Mouse (Mus musculus) neural tube, embryonic 12.5 days (tissue): ENCODE data around the gene Egfl7. TPM values are rescaled to one million over a fixed set of nuclear protein-coding genes. Genes with fewer than 3 reads are reported as not detected.

Experiments used
- ATAC-seq: fragments of 200-750 bp; cut with Nextera tagmentation; 2 replicates; pipeline ENCODE4 v1.8.0; 2017; ENCODE audit warnings: low read depth, mild to moderate bottlenecking, moderate TSS enrichment, moderate library complexity; ENCODE audit not compliant: low FRiP score
- H3K27ac ChIP-seq: fragments of 300-500 bp; sonication (generic); 2 replicates; pipeline ENCODE4 v1.5.1; 2016
- H3K27me3 ChIP-seq: fragments of 300-500 bp; sonication (generic); replicated peaks from 2 replicates; pipeline ENCODE4 v1.6.1; 2016; ENCODE audit warnings: mild to moderate bottlenecking
- H3K36me3 ChIP-seq: fragments of 300-500 bp; sonication (generic); 2 replicates; pipeline ENCODE4 v1.6.1; 2016; ENCODE audit warnings: mild to moderate bottlenecking
- H3K4me1 ChIP-seq: fragments of 300-500 bp; sonication (generic); 2 replicates; pipeline ENCODE4 v1.6.1; 2016
- H3K4me2 ChIP-seq: fragments of 300-500 bp; sonication (generic); replicated peaks from 2 replicates; pipeline ENCODE4 v1.6.1; 2016; ENCODE audit warnings: mild to moderate bottlenecking
- H3K4me3 ChIP-seq: fragments of 300-500 bp; sonication (generic); 2 replicates; pipeline ENCODE4 v1.5.1; 2016
- H3K9ac ChIP-seq: fragments of 300-500 bp; sonication (generic); 2 replicates; pipeline ENCODE4 v1.6.1; 2016; ENCODE audit warnings: mild to moderate bottlenecking
- H3K9me3 ChIP-seq: fragments of 300-500 bp; sonication (generic); 2 replicates; pipeline ENCODE4 v1.6.1; 2016; ENCODE audit warnings: mild to moderate bottlenecking
- WGBS: fragments of 180-500 bp; shearing (Covaris S2); methylation state at CpG from one replicate; pipeline ENCODE4 v1.1.7; 2016; 5-methylcytosine and 5-hydroxymethylcytosine counted together
- polyA plus RNA-seq: library from polyadenylated mRNA; unstranded; fragments of >200 nt; fragmentation: Nextera tagmentation; extraction: Ambion mirVana; gene quantifications from 2 replicates; pipeline ENCODE4 v1.2.1, GENCODE M21; 2016

The Egfl7 gene
- polyA plus RNA-seq, 1 experiment from 2014 or later, result 74.8 TPM

- Histone ChIP-seq H3K9ac (no peak overlapping the region), H3K27ac (no peak overlapping the region), H3K4me3 (no peak overlapping the region), H3K27me3 (no peaks in the 10 kb centered on the region), H3K36me3 (no peaks in the 10 kb centered on the region), H3K9me3 (no peaks in the 10 kb centered on the region), H3K4me1 (peaks cover 14% of the 10 kb centered on the region), H3K4me2 (no peak overlapping the region)
- 72% methylated on average over 5 of the region's 5 CpGs for WGBS
- no peak for ATAC-seq
Measured at GRCm38 (mm10) chr2:26571826-26572225, 8.0 kb upstream of the Egfl7 start.

- no peak overlapping the region for H3K4me2 ChIP-seq
- no peak overlapping the region for H3K9ac ChIP-seq
- no peak for ATAC-seq
- H3K4me3 ChIP-seq, result no peak overlapping the region
- no peaks in the 10 kb centered on the region for H3K9me3 ChIP-seq
- 66% methylated on average over 12 of the region's 12 CpGs for WGBS
- no peaks in the 10 kb centered on the region for H3K36me3 ChIP-seq
- peaks cover 22% of the 10 kb centered on the region for H3K4me1 ChIP-seq
- H3K27me3 ChIP-seq, result no peaks in the 10 kb centered on the region
- no peak overlapping the region for H3K27ac ChIP-seq
Measured at GRCm38 (mm10) chr2:26573396-26573795, 6.4 kb upstream of the Egfl7 start.

- no peaks in the 10 kb centered on the region for H3K9me3 ChIP-seq
Measured at GRCm38 (mm10) chr2:26573807-26574206, 6.0 kb upstream of the Egfl7 start.

GRCm38 (mm10) chr2:26574862-26575261 lies 5.0 kb upstream of the Egfl7 start:
- no peak for ATAC-seq
- no peaks in the 10 kb centered on the region for H3K27me3 ChIP-seq
- H3K4me2 ChIP-seq, result no peak overlapping the region
- H3K4me3 ChIP-seq, result no peak overlapping the region
- no peak overlapping the region for H3K27ac ChIP-seq
- peaks cover 25% of the 10 kb centered on the region for H3K4me1 ChIP-seq
- WGBS, result 26% methylated on average over 5 of the region's 5 CpGs
- H3K9ac ChIP-seq, result no peak overlapping the region
- no peaks in the 10 kb centered on the region for H3K9me3 ChIP-seq
- no peaks in the 10 kb centered on the region for H3K36me3 ChIP-seq

More at GRCm38 (mm10) chr2:26573807-26574206, 6.0 kb upstream of the Egfl7 start:
- ATAC-seq, result no peak
- Histone ChIP-seq H3K27me3 (no peaks in the 10 kb centered on the region), H3K4me1 (peaks cover 25% of the 10 kb centered on the region), H3K4me2 (no peak overlapping the region), H3K36me3 (no peaks in the 10 kb centered on the region), H3K9ac (no peak overlapping the region), H3K4me3 (no peak overlapping the region), H3K27ac (no peak overlapping the region)
- WGBS, result 35% methylated on average over 5 of the region's 5 CpGs

- no peak overlapping the region for H3K4me3 ChIP-seq
- H3K36me3 ChIP-seq, result no peaks in the 10 kb centered on the region
- WGBS, result 91% methylated on average over 1 of the region's 1 CpGs
- no peaks in the 10 kb centered on the region for H3K27me3 ChIP-seq
- H3K4me2 ChIP-seq, result no peak overlapping the region
- H3K4me1 ChIP-seq, result peaks cover 25% of the 10 kb centered on the region
- H3K9ac ChIP-seq, result no peak overlapping the region
- H3K27ac ChIP-seq, result no peak overlapping the region
- no peak for ATAC-seq
- H3K9me3 ChIP-seq, result no peaks in the 10 kb centered on the region
Measured at GRCm38 (mm10) chr2:26575378-26575777, 4.4 kb upstream of the Egfl7 start.

GRCm38 (mm10) chr2:26575865-26576264 lies 3.9 kb upstream of the Egfl7 start:
- Histone ChIP-seq H3K36me3 (no peaks in the 10 kb centered on the region), H3K9me3 (no peaks in the 10 kb centered on the region), H3K4me2 (no peak overlapping the region), H3K4me1 (peaks cover 25% of the 10 kb centered on the region), H3K27ac (no peak overlapping the region), H3K9ac (no peak overlapping the region), H3K4me3 (no peak overlapping the region), H3K27me3 (no peaks in the 10 kb centered on the region)
- ATAC-seq, result no peak
- 56% methylated on average over 4 of the region's 4 CpGs for WGBS

- Histone ChIP-seq H3K4me2 (no peak overlapping the region), H3K4me1 (peaks cover 25% of the 10 kb centered on the region), H3K27me3 (no peaks in the 10 kb centered on the region), H3K4me3 (no peak overlapping the region), H3K36me3 (no peaks in the 10 kb centered on the region), H3K9ac (no peak overlapping the region), H3K27ac (no peak overlapping the region), H3K9me3 (no peaks in the 10 kb centered on the region)
- ATAC-seq, result no peak
- 53% methylated on average over 4 of the region's 4 CpGs for WGBS
Measured at GRCm38 (mm10) chr2:26576462-26576861, 3.4 kb upstream of the Egfl7 start.

GRCm38 (mm10) chr2:26578369-26578768 lies 1.4 kb upstream of the Egfl7 start:
- Histone ChIP-seq H3K27me3 (no peaks in the 10 kb centered on the region), H3K9ac (peak overlapping the region; percentile 36; the same call in 1 of the 2 replicates), H3K4me3 (no peak overlapping the region)

GRCm38 (mm10) chr2:26580751-26581150 lies 937 bp downstream of the Egfl7 start:
- WGBS, result 92% methylated on average over 5 of the region's 5 CpGs
- no peak for ATAC-seq

More at GRCm38 (mm10) chr2:26578369-26578768, 1.4 kb upstream of the Egfl7 start:
- H3K36me3 ChIP-seq, result no peaks in the 10 kb centered on the region
- no peaks in the 10 kb centered on the region for H3K9me3 ChIP-seq
- ATAC-seq, result no peak
- no peak overlapping the region for H3K4me2 ChIP-seq
- WGBS, result 46% methylated on average over 6 of the region's 6 CpGs
- peaks cover 23% of the 10 kb centered on the region for H3K4me1 ChIP-seq
- H3K27ac ChIP-seq, result 0 out of 2 replicates have a peak overlapping the region, but pooled peaks have one; percentile 13

GRCm38 (mm10) chr2:26582203-26582602 lies 2.4 kb downstream of the Egfl7 start:
- no peaks in the 10 kb centered on the region for H3K36me3 ChIP-seq
- no peak overlapping the region for H3K27ac ChIP-seq
- H3K9me3 ChIP-seq, result no peaks in the 10 kb centered on the region
- ATAC-seq, result no peak
- H3K9ac ChIP-seq, result no peak overlapping the region
- 58% methylated on average over 2 of the region's 2 CpGs for WGBS
- H3K4me1 ChIP-seq, result peaks cover 20% of the 10 kb centered on the region
- no peaks in the 10 kb centered on the region; the same call in 1 of the 2 replicates for H3K27me3 ChIP-seq
- no peak overlapping the region for H3K4me3 ChIP-seq
- H3K4me2 ChIP-seq, result no peak overlapping the region

More at GRCm38 (mm10) chr2:26580751-26581150, 937 bp downstream of the Egfl7 start:
- H3K27me3 ChIP-seq, result no peaks in the 10 kb centered on the region; the same call in 1 of the 2 replicates
- no peaks in the 10 kb centered on the region for H3K36me3 ChIP-seq
- no peak overlapping the region for H3K4me3 ChIP-seq
- H3K9me3 ChIP-seq, result no peaks in the 10 kb centered on the region
- peaks cover 11% of the 10 kb centered on the region for H3K4me1 ChIP-seq
- H3K4me2 ChIP-seq, result no peak overlapping the region
- no peak overlapping the region for H3K27ac ChIP-seq
- no peak overlapping the region for H3K9ac ChIP-seq

GRCm38 (mm10) chr2:26582741-26583140 lies 2.9 kb downstream of the Egfl7 start:
- H3K27ac ChIP-seq, result no peak overlapping the region
- ATAC-seq, result no peak
- H3K9me3 ChIP-seq, result no peaks in the 10 kb centered on the region
- H3K36me3 ChIP-seq, result no peaks in the 10 kb centered on the region
- no peaks in the 10 kb centered on the region; the same call in 1 of the 2 replicates for H3K27me3 ChIP-seq
- 73% methylated on average over 7 of the region's 7 CpGs for WGBS
- no peak overlapping the region for H3K4me3 ChIP-seq
- peaks cover 19% of the 10 kb centered on the region for H3K4me1 ChIP-seq
- H3K9ac ChIP-seq, result no peak overlapping the region
- H3K4me2 ChIP-seq, result no peak overlapping the region

GRCm38 (mm10) chr2:26583640-26584039 lies 3.8 kb downstream of the Egfl7 start:
- no peaks in the 10 kb centered on the region for H3K36me3 ChIP-seq
- H3K4me1 ChIP-seq, result peaks cover 10% of the 10 kb centered on the region
- no peak overlapping the region; the same call in 1 of the 2 replicates for H3K4me3 ChIP-seq
- ATAC-seq, result no peak
- WGBS, result 62% methylated on average over 11 of the region's 11 CpGs
- H3K4me2 ChIP-seq, result no peak overlapping the region
- peak overlapping the region; percentile 20; the same call in 1 of the 2 replicates for H3K27ac ChIP-seq
- H3K27me3 ChIP-seq, result no peaks in the 10 kb centered on the region; the same call in 1 of the 2 replicates
- no peaks in the 10 kb centered on the region for H3K9me3 ChIP-seq
- H3K9ac ChIP-seq, result no peak overlapping the region

- WGBS, result 68% methylated on average over 6 of the region's 6 CpGs
Measured at GRCm38 (mm10) chr2:26585713-26586112, 5.9 kb downstream of the Egfl7 start.

More at GRCm38 (mm10) chr2:26585713-26586112, 5.9 kb downstream of the Egfl7 start:
- H3K36me3 ChIP-seq, result no peaks in the 10 kb centered on the region
- H3K4me1 ChIP-seq, result peaks cover 9% of the 10 kb centered on the region
- no peak overlapping the region for H3K4me2 ChIP-seq
- no peak overlapping the region; the same call in 1 of the 2 replicates for H3K9ac ChIP-seq
- ATAC-seq, result no peak
- no peaks in the 10 kb centered on the region; the same call in 1 of the 2 replicates for H3K27me3 ChIP-seq
- H3K9me3 ChIP-seq, result no peaks in the 10 kb centered on the region
- peak overlapping the region; percentile 38; the same call in 1 of the 2 replicates for H3K27ac ChIP-seq
- peak overlapping the region; percentile 9; the same call in 1 of the 2 replicates for H3K4me3 ChIP-seq
